Mouse (Mus musculus): Measurements from ENCODE around the gene Serpinb1b. TPM values are rescaled to one million over a fixed set of nuclear protein-coding genes. Genes with fewer than 3 reads are reported as not detected.

Gene Serpinb1b
- not detected in 2 replicates for polyA plus RNA-seq (2012; ENCODE audit: low replicate concordance)

GRCm38 (mm10) chr13:33078056-33078705 lies at the start of gene Serpinb1b:
Gene Serpinb1b, plus strand, starts transcription at chr13:33078575.

Other genes with a start within 250 kb of the Serpinb1b start
- gene Serpinb1a, start 227.4 kb upstream of the Serpinb1b start, polyA plus RNA-seq (2012; ENCODE audit: low replicate concordance): 0.25 and 1.4 TPM in 2 replicates
- gene Serpinb1c, start 180.4 kb upstream of the Serpinb1b start, polyA plus RNA-seq (2012; ENCODE audit: low replicate concordance): not detected in 2 replicates
- 0.20 and 1.8 TPM in 2 replicates for gene Serpinb6b, start 113.4 kb upstream of the Serpinb1b start, polyA plus RNA-seq (2012; ENCODE audit: low replicate concordance)
- gene Serpinb9, start 75.3 kb upstream of the Serpinb1b start, polyA plus RNA-seq (2012; ENCODE audit: low replicate concordance): 0.18 and 0.71 TPM in 2 replicates
- 0.39 TPM in 1 of 2 replicates, not detected in the other for gene Serpinb9b, start 51.2 kb upstream of the Serpinb1b start, polyA plus RNA-seq (2012; ENCODE audit: low replicate concordance)
- gene Serpinb9c, start 81.2 kb downstream of the Serpinb1b start, polyA plus RNA-seq (2012; ENCODE audit: low replicate concordance): not detected in 2 replicates
- gene Serpinb9d, start 114.4 kb downstream of the Serpinb1b start, polyA plus RNA-seq (2012; ENCODE audit: low replicate concordance): not detected in 2 replicates
- not detected in 2 replicates for gene Serpinb9e, start 171.0 kb downstream of the Serpinb1b start, polyA plus RNA-seq (2012; ENCODE audit: low replicate concordance)
- not detected in 2 replicates for gene Serpinb9f, start 245.5 kb downstream of the Serpinb1b start, polyA plus RNA-seq (2012; ENCODE audit: low replicate concordance)

Measured in leukemia stem cell, adult 10-12 weeks (primary cell).